Mouse (Mus musculus) CH12.LX (cell line): ENCODE measurements around the gene Camkmt. TPM values are rescaled to one million over a fixed set of nuclear protein-coding genes. Genes with fewer than 3 reads are reported as not detected.

Experiments
- DNase-seq: peaks from one replicate; pipeline ENCODE4 v3.0.0-alpha.2; 2013; ENCODE audit errors: extremely low read depth
- H3K27ac ChIP-seq: 2 replicates; pipeline ENCODE4 v1.5.1; 2012; ENCODE audit warnings: low read depth, mild to moderate bottlenecking, control low read depth, moderate library complexity; ENCODE audit not compliant: insufficient read depth
- H3K27me3 ChIP-seq: replicated peaks from 2 replicates; pipeline ENCODE3; 2012; ENCODE audit warnings: inconsistent platforms
- H3K36me3 ChIP-seq, 2 experiments: replicated peaks in 1 of 2; 2 replicates each; pipeline versions ENCODE3 to v1.6.1; 2012; ENCODE audit warnings: inconsistent platforms in 1 of 2, low read length in 1 of 2, mild to moderate bottlenecking in 1 of 2, mixed read lengths in 1 of 2, moderate library complexity in 1 of 2; ENCODE audit not compliant: control insufficient read depth in 1 of 2, insufficient read depth in 1 of 2
- H3K4me1 ChIP-seq, 2 experiments: 2 replicates each; pipeline ENCODE4 v1.6.1; 2012; ENCODE audit warnings: inconsistent platforms in 1 of 2, moderate library complexity in 1 of 2; ENCODE audit not compliant: insufficient read depth in 2 of 2, control insufficient read depth in 1 of 2
- H3K4me2 ChIP-seq: 2 replicates; pipeline ENCODE4 v1.6.1; 2012; ENCODE audit warnings: low read depth, mild to moderate bottlenecking, control low read depth; ENCODE audit not compliant: poor library complexity, insufficient read depth, severe bottlenecking
- H3K4me3 ChIP-seq, 3 experiments: fragments of 150-350 bp in 1 of 3; sonication (generic) in 1 of 3; replicated peaks in 1 of 3; 2 replicates each; pipeline versions ENCODE3 to v1.5.1; 2011 to 2012; ENCODE audit warnings: low read depth in 2 of 3, low read length in 2 of 3, mild to moderate bottlenecking in 2 of 3, moderate library complexity in 2 of 3, control low read depth in 1 of 3, improper control_type of control experiment in 1 of 3, inconsistent platforms in 1 of 3, mixed read lengths in 1 of 3; ENCODE audit not compliant: poor library complexity in 1 of 3
- H3K79me2 ChIP-seq: replicated peaks from 2 replicates; pipeline ENCODE4 v1.6.1; 2012; ENCODE audit warnings: mild to moderate bottlenecking, moderate library complexity; ENCODE audit not compliant: control insufficient read depth, poor library complexity, insufficient read depth, severe bottlenecking; ENCODE audit errors: extremely low read depth
- H3K9ac ChIP-seq: 2 replicates; pipeline ENCODE4 v1.6.1; 2012; ENCODE audit warnings: low read depth, mild to moderate bottlenecking, control low read depth, moderate library complexity; ENCODE audit not compliant: insufficient read depth
- H3K9me3 ChIP-seq: replicated peaks from 2 replicates; pipeline ENCODE3; 2012; ENCODE audit warnings: low read length, inconsistent platforms, mixed read lengths
- CHD1 ChIP-seq: IDR thresholded peaks from 2 replicates; pipeline ENCODE4 v1.6.1; 2012; ENCODE audit warnings: low read depth, low read length, improper control_type of control experiment, inconsistent platforms
- CHD2 ChIP-seq: IDR thresholded peaks from 2 replicates; pipeline ENCODE4 v1.6.1; 2011; ENCODE audit warnings: low read length, improper control_type of control experiment
- ELF1 ChIP-seq: IDR thresholded peaks from 2 replicates; pipeline ENCODE4 v1.6.1; 2014; ENCODE audit warnings: low read depth, mild to moderate bottlenecking, inconsistent platforms, low read length, improper control_type of control experiment
- GABPA ChIP-seq: IDR thresholded peaks from 2 replicates; pipeline ENCODE4 v1.6.1; 2012; ENCODE audit warnings: low read depth, low read length, improper control_type of control experiment, inconsistent platforms; ENCODE audit not compliant: insufficient replicate concordance
- KAT2A ChIP-seq: IDR thresholded peaks from 2 replicates; pipeline ENCODE4 v1.6.1; 2012; ENCODE audit warnings: low read length, improper control_type of control experiment, inconsistent platforms; ENCODE audit not compliant: insufficient replicate concordance
- MAFK ChIP-seq: IDR thresholded peaks from 2 replicates; pipeline ENCODE4 v1.6.1; 2011; ENCODE audit warnings: low read length, improper control_type of control experiment; ENCODE audit not compliant: insufficient replicate concordance
- MXI1 ChIP-seq: IDR thresholded peaks from 2 replicates; pipeline ENCODE4 v1.6.1; 2011; ENCODE audit warnings: mild to moderate bottlenecking, low read depth, low read length, improper control_type of control experiment
- PAX5 ChIP-seq: IDR thresholded peaks from 2 replicates; pipeline ENCODE4 v1.6.1; 2012; ENCODE audit warnings: low read length, inconsistent platforms, mixed read lengths
- POLR2AphosphoS2 ChIP-seq: IDR thresholded peaks from 2 replicates; pipeline ENCODE4 v1.6.1; 2011; ENCODE audit warnings: low read depth, low read length, improper control_type of control experiment
- RCOR1 ChIP-seq: conservative IDR thresholded peaks from 2 replicates; pipeline ENCODE4 v1.6.1; 2012; ENCODE audit warnings: low read depth, mild to moderate bottlenecking, inconsistent platforms, low read length, improper control_type of control experiment
- TBP ChIP-seq: conservative IDR thresholded peaks from 2 replicates; pipeline ENCODE4 v1.6.1; 2011; ENCODE audit warnings: low read depth, low read length, improper control_type of control experiment
- UBTF ChIP-seq: IDR thresholded peaks from 2 replicates; pipeline ENCODE4 v1.6.1; 2012; ENCODE audit warnings: low read depth, mild to moderate bottlenecking, inconsistent platforms, low read length, improper control_type of control experiment, moderate library complexity
- USF1 ChIP-seq: IDR thresholded peaks from 2 replicates; pipeline ENCODE4 v1.6.1; 2014; ENCODE audit warnings: low read depth, mild to moderate bottlenecking, inconsistent platforms, low read length, improper control_type of control experiment
- ZC3H11A ChIP-seq: IDR thresholded peaks from 2 replicates; pipeline ENCODE4 v1.6.1; 2012; ENCODE audit warnings: low read depth, mild to moderate bottlenecking, inconsistent platforms, low read length, improper control_type of control experiment
- ZNF384 ChIP-seq: IDR thresholded peaks from 2 replicates; pipeline ENCODE4 v1.6.1; 2012; ENCODE audit warnings: low read depth, low read length, improper control_type of control experiment, inconsistent platforms
- dilution Hi-C: fragments of 300-500 bp; cut with MboI; formaldehyde crosslinking; loops from 2 replicates; pipeline ENCODE4 v1.14.3; 2020; ENCODE audit warnings: low sequenced_read_pairs; ENCODE audit not compliant: extremely low pct_unique_long_range_greater_than_20kb, extremely low pct_ligation_motif_present
- in situ Hi-C: fragments of 300-500 bp; cut with MboI; formaldehyde crosslinking; loops from 3 replicates; pipeline ENCODE4 v1.14.3; 2019; ENCODE audit warnings: low sequenced_read_pairs, low pct_ligation_motif_present, low pct_unique_long_range_greater_than_20kb, mixed read lengths
- polyA plus RNA-seq: library from polyadenylated mRNA; unstranded; fragments of >175 nt; gene quantifications from 2 replicates; pipeline ENCODE4 v1.2.1, GENCODE M21; 2012; ENCODE audit warnings: low read depth; ENCODE audit not compliant: insufficient read length
- total RNA-seq, 2 experiments: library from RNA; depleted of rRNA; stranded (reverse); fragments of 300-350 nt in 1 of 2; fragments of >200 nt in 1 of 2; gene quantifications; 2 replicates each; pipeline ENCODE4 v1.2.3; 2012 to 2014

Gene Camkmt
- total and polyA plus RNA-seq, 3 experiments = 1.5 to 4.4 (median 1.8) TPM

DNA sequence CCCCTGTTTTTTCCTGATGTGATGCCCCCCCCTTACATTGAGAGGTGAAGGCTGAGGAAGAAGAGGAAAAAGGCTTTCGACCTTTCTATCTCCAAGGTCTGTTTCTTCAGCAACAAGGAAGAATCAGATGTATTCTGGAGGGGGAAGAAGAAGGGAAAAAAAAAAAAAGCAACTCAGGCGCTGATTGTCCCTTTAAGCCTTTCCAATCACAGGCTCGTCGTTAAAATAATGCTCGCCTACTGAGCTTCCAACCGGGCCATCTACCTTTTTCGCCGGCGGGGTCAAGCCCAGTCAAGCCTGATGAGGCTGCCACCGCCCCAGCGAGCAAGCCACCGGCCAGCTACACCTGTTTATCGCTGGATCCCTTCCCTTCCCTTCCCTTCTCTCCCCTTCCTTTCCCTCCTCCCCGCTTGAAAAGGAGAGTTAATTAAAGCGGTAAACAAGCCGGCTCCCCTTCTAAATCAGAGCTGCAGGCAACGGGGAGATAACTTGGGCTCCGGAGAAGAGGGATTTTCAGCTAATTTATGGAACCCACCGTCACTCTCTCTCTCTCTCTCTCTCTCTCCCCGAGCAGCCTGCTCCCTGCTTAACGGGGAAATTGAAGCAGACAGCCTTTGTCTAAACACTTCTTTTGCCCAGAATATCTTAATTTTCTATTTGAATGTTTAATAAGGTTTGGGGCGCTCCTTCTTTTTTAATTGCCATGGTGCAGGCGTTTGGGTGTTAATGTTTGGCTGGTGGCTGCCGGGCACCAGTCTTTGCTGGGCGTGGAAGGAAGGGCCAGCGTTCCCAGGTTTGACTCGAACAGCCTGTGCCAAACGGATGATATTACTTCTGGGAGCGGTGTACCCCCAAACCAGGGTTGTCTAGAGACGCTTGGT lies 395.0 kb downstream of the Camkmt start:
- Histone ChIP-seq H3K27me3 (no peaks in the 10 kb centered on the region), H3K4me1 (no peaks in the 10 kb centered on the region), H3K9ac (no peak overlapping the region), H3K4me3 (no peak overlapping the region), H3K36me3 (no peaks in the 10 kb centered on the region), H3K9me3 (no peaks in the 10 kb centered on the region), H3K27ac (no peak overlapping the region), H3K79me2 (no peaks in the 10 kb centered on the region), H3K4me2 (no peak overlapping the region)
- in situ Hi-C loops = no loop called here
- dilution Hi-C loops = no loop called here
- TF ChIP-seq MAFK = no peak
- TF ChIP-seq MXI1 = no peak
- TF ChIP-seq KAT2A = no peak
- TF ChIP-seq ZC3H11A = no peak
- no peak for TF ChIP-seq CHD1
- TF ChIP-seq POLR2AphosphoS2 = no peak
- no peak for TF ChIP-seq USF1
- no peak for TF ChIP-seq UBTF
- no peak for TF ChIP-seq ELF1
- no peak for TF ChIP-seq ZNF384
- TF ChIP-seq RCOR1 = no peak
- no peak for TF ChIP-seq GABPA
- no peak for TF ChIP-seq CHD2
- no peak for TF ChIP-seq TBP
- no peak for DNase-seq

GRCm38 (mm10) chr17:85485946-85486533 lies 395.7 kb downstream of the Camkmt start:
- no peak overlapping the region for H3K27ac ChIP-seq
- no peak overlapping the region for H3K4me2 ChIP-seq
- no peaks in the 10 kb centered on the region for H3K9me3 ChIP-seq
- in situ Hi-C loops (no loop called here), dilution Hi-C loops (no loop called here)
- no peaks in the 10 kb centered on the region for H3K79me2 ChIP-seq
- DNase-seq = no peak
- TF ChIP-seq PAX5 = no peak
- H3K4me3 ChIP-seq = no peak overlapping the region
- H3K36me3 ChIP-seq = no peaks in the 10 kb centered on the region
- H3K27me3 ChIP-seq = no peaks in the 10 kb centered on the region
- no peak overlapping the region for H3K9ac ChIP-seq
- H3K4me1 ChIP-seq = no peaks in the 10 kb centered on the region
